Mouse (Mus musculus) left cerebral cortex, postnatal 25 days (tissue): ENCODE data around the gene Epb41l1. TPM values are rescaled to one million over a fixed set of nuclear protein-coding genes. Genes with fewer than 3 reads are reported as not detected.

Experiments
- DNase-seq, 2 experiments: peaks; one replicate each; pipeline ENCODE4 v3.0.0; 2022; ENCODE audit warnings: low spot score in 2 of 2, mixed read lengths in 1 of 2
- intact Hi-C: fragments of 180-260 bp; cut with DNase I; formaldehyde crosslinking; loops from one replicate; pipeline ENCODE4 v1.15.1; 2025
- microRNA-seq, 2 experiments: library from miRNA; unstranded; fragments of <30 nt; microRNA quantifications; one replicate each; pipeline ENCODE4 v1.2.0; 2022
- total RNA-seq, 2 experiments: library from RNA; stranded (reverse); gene quantifications; 2 replicates each; pipeline ENCODE4 v1.2.3; 2021

The Epb41l1 gene
- total RNA-seq, 2 experiments from 2014 or later, result 349 to 370 TPM

GRCm38 (mm10) chr2:156568647-156569046 is 147.9 kb downstream of the Epb41l1 start:
- DNase-seq, result no peak
- intact Hi-C loops, result no loop called here

DNA sequence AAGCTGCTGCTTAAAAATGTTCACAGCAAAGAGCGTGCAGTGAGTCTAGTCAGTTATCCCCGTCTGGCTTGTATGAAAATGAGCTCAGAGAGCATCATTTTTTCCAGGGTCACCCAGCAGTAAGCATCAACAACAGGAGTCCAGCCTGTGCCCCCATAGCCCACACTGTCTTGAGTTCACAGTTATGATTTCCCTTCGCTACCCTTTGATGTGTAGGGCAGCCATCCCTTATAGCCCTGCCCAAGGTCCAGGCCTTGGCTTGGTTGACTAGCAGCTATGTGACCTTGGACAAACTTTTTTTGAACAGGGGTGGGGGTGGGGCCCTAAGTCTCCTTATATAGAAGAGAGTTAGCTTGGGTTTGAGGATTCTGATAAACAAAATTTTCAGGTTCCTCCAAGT is 148.6 kb downstream of the Epb41l1 start:
- no peak for DNase-seq
- intact Hi-C loops, result no loop called here

DNA sequence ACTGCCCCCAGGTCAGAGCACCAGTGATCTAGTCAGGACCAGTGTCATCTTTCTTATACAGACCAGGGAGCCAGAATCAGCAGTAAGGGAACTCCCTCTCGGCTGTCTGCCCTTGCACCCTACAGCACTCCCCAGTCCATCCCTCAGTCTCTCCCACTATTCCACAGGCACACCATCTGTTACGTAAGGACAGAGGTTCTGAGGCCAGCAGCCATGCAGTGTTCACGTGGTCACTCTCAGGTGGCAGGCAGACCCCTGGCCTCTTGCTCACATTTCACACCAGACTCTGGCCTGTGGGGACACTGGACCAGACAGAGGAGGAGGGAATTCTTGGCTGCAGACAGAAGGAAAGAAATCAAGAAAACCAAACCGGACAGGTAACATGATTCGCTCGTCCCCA is 150.8 kb downstream of the Epb41l1 start:
- intact Hi-C loops, result no loop called here
- DNase-seq, result no peak

DNA sequence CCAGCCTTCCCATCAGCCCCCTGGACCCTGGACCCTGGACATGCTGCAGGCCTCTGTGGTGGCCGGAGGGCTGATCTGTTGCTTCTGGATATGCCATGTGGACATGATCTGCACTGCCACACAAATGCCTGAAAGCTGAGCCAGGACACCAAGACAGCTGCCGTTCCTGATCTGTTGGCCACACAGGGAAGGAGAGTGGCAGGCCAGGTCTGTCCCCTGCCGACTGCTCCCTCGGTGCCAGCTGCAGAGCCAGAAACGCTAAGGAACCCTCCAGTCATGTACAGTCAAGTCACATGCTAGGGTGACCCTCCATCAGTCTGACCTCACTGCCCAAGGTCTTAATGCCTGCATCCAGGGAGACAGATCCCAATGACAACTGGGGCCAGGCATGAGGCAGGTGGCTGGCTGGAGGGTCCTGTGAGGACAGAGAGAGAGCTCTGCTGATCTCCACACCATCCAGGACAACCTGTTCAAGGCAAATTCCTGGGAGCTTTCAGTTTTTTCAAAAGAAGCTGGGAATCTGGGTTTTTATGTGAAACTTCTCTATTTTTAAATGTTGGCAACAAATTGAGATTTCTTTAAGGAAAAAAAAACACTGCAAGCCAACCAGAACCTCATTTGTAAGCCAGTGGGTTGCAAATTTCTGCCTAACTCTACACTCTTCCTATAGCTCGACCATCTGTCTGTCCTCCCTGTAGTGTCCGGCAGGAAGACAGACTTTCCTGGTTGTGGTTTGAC is 156.3 kb downstream of the Epb41l1 start:
- peak in 1 of 2 experiments; percentile 52 for DNase-seq
- intact Hi-C loops, result no loop called here

DNA sequence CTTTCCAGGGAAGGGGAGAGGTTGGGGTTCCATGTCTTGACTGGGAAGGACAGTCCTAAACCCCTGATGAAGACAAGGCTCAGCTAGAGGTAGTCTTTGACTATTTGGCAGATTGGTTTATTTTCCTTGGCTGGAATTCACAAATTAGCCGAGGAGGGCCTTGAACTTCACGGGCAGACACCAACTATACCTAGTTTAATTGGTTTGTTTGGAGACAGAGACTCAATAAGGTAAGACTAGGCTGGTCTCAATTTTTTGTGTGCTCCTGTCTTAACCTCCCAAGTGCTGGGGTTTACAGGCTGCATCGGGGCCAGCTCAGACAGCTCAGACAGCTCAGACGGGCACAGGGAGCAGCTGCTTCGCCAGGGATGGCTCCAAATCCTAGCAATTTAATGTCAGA is 159.8 kb downstream of the Epb41l1 start:
- DNase-seq, result no peak
- intact Hi-C loops, result loop anchor here (2.0 kb wide), 1 partner anchor 86 kb away; no protein-coding TSS in a partner anchor

DNA sequence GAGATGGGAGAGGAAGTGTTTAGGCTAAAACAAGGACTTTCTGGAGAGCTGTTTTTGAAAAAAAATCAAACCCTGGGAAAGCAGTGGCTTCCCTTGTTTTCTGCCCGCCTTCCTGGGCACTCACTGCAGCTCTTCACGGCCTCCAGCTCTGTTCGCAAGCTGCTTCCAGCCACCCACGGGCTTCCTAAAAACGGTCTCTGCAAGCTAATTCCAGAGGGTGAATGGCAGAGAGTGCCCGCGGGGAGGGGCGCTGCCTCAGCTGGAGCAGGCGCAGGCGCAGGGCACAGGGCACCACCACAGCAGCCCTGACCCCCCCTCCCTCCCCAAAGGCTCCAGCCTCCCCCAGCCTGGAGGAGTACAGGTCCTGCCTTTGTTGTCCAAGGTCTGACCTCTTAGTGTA is 160.5 kb downstream of the Epb41l1 start:
- intact Hi-C loops, result loop anchor here (1.0 to 2.0 kb wide), 2 partner anchors 86 to 136 kb away; no protein-coding TSS in a partner anchor
- peak; percentile 89 to 98 for DNase-seq

GRCm38 (mm10) chr2:156582887-156583286 is 162.2 kb downstream of the Epb41l1 start:
- intact Hi-C loops, result no loop called here
- DNase-seq, result no peak

DNA sequence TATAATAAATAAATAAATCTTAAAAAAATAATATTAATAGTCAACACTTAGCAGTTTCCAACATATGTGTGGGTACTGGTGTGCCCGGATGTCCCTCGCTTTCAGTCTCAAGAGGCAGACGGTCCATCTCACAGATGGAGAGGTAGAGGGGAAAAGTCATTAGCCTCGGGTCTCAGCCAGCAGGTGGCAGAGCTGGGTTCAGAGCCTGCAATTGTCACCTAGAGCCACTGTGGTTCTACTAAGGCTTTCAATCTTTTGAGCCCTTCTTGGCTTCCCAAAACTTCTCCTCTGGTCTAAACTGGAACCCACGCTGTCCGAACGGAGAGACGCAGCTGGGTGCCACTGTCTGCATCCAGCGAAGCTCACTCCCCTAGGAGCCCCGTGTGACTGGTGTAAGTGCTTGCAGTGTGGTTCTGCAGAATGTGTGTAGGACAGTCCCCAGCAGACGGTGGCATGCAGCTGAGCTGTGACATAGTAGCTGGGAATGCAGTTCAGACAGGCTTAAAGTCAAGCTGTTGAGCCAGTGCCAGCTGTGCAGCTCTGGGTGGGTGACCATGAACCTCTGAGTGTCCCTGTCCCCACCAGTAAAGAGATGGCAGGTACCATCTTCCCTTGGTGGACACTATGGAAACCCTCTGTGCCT is 163.6 kb downstream of the Epb41l1 start:
- peak; percentile 31 to 45 for DNase-seq
- intact Hi-C loops, result no loop called here

GRCm38 (mm10) chr2:156584797-156585471 is 164.2 kb downstream of the Epb41l1 start:
- intact Hi-C loops, result loop anchor here (1.0 kb wide), 1 partner anchor 28 kb away; the partner anchor contains the start of gene Dlgap4

DNA sequence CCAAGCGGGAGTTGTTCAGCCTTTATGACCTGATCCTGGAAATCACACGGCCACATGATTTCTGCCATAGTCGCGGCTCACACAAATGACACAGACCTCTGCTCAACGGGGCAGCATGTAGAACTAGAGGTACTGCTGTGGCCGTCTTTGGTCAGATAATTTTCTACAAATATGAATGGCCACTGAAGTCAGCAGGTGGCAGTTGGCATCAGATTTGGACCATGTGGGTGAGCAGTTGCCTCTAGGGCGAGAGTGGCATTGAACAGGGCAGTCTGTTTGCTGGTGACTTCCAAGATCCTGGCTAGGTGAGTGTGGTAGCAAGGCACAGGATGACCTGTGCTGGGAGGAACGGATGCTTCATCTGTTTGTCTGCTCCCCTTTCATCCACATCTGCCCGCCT is 168.8 kb downstream of the Epb41l1 start:
- intact Hi-C loops, result no loop called here
- DNase-seq, result no peak

More at GRCm38 (mm10) chr2:156584797-156585471, 164.2 kb downstream of the Epb41l1 start:
- peak; percentile 65 to 85 for DNase-seq

Small RNAs within 50 kb of the gene (microRNA-seq; reads per million reads assigned to microRNA genes)
- gene Gm22758, result 0 reads per million in 2 experiments

Other genes with a start within 250 kb of the Epb41l1 start
- gene Rbm39, start 240.7 kb upstream of the Epb41l1 start, total RNA-seq, result 100 to 1,000 TPM; 279 to 290 TPM
- 10 to 100 TPM; 68.3 to 76.5 TPM for gene Phf20, start 224.4 kb upstream of the Epb41l1 start, total RNA-seq
- 1 to 10 TPM; 5.4 to 5.5 TPM for gene Cnbd2, start 108.6 kb upstream of the Epb41l1 start, total RNA-seq
- 10 to 100 TPM; 86.0 to 89.2 TPM for gene Scand1, start 108.2 kb upstream of the Epb41l1 start, total RNA-seq
- 10 to 100 TPM; 33.7 to 40.0 TPM for gene Aar2, start 126.7 kb downstream of the Epb41l1 start, total RNA-seq
- gene Dlgap4, start 192.8 kb downstream of the Epb41l1 start, total RNA-seq, result 100 to 1,000 TPM; 223 to 241 TPM